Mouse (Mus musculus): ENCODE results near the gene Bpgm.

The Bpgm gene

DNA sequence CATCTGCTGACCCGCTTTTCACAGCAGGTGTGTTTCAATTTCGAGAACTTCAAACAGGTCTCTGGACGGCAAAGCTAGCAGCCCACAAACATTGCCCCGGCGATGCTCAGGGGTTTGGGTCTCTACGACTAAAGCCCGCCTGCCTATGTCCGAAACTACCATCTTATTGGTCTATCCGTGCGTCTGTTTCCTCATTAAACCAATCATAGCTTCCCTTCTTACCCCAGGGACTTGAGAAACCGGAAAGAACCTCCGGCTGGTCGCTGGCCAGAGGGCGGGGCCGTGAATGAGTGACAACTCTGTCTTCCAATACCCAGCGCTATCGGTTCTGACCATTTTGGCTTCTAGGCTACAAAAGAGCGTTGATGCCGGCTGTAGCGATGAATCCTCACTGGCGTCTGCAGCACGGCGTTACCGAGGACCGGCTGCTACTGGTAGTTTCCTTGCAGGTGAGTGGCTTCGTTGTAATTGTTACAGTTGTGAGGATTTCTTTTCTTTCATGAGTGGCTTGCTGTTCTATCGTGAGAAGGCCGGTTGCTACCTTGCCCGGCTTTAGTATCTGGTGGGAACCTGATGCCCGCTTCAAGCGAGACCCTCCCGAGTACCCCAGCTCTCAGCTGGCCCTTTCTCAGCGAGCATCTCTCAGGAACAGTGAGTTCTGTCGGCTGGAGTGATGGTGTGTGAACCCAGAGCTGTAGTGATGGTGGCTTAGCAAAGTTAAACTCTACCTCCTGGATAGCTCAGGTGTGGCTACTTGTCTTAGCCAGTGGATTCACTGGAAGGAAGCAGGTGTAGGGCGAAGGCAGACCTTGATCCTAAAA lies at the start of gene Bpgm:
Bpgm (plus strand) TSS at position 234 of the 821 bp plus-strand sequence.
- peak; percentile 97 for DNase-seq (ENCODE audit: low read depth, low spot score)

GRCm38 (mm10) chr6:34439006-34439405 lies 37.0 kb upstream of the Bpgm start:
- DNase-seq (ENCODE audit: low read depth, low spot score), result no peak

- DNase-seq (ENCODE audit: low read depth, low spot score), result no peak
These were observed 34.3 kb upstream of the Bpgm start for GRCm38 (mm10) chr6:34441556-34442257.

DNA sequence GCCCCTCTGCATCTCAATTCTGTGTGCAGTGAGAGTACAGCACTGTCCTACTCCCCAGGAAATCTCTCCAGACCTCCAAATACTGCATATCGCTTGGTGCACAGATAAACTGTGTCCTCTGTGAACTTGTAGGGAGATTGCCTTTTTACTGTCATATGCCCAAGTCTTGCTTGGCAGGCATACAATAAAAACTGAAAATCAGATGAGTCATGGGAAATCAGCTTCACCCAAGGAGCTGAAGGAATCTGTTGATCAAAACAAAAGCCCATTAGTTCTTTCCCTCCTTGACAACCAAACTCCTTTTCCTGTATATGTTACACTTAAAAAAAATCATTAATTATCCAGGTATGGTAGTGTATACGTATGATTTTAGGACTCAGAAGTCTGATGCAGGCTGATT lies 32.2 kb upstream of the Bpgm start:
- DNase-seq (ENCODE audit: low read depth, low spot score), result no peak

GRCm38 (mm10) chr6:34447961-34448360 lies 28.0 kb upstream of the Bpgm start:
- peak; percentile 55 for DNase-seq (ENCODE audit: low read depth, low spot score)

GRCm38 (mm10) chr6:34448696-34449095 lies 27.3 kb upstream of the Bpgm start:
- no peak for DNase-seq (ENCODE audit: low read depth, low spot score)

DNA sequence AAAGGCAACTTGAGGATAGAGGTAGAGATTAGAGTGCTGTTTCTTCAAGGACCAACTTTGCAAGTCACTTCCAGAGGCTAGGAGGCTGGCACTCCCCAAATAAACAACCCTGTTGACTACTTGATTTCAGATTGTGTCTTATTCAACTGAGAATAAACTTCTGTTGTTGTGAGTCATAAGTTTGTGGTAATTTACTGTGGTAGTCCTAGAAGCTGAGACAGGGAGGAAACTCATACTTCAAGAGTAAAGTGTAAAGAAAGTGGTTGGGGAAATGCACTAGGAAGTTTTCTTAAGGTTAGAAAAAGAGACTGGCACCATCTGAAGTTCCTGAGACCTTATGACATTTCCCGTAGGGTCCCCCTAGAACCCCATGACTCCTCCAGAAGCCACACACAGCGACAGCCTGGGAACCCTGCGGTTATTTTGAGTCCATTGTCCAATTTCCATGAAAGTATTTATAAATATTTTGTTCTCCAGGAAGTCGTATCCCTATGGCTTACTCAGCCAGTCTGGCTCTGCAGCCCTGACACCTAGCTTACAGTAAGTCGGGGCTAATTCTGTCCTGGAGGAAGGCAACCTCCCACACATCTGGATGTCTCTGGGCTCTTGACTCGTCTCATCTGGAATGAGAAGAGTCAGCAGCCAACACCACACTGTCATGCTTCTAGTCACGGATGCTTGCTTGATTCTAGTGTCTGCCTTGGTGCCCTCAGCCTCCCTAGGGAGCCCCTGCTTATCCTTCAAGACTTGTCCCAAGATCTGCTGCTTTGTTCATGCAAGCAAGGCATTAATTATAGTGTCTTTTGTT lies 22.8 kb upstream of the Bpgm start:
- no peak for DNase-seq (ENCODE audit: low read depth, low spot score)

DNA sequence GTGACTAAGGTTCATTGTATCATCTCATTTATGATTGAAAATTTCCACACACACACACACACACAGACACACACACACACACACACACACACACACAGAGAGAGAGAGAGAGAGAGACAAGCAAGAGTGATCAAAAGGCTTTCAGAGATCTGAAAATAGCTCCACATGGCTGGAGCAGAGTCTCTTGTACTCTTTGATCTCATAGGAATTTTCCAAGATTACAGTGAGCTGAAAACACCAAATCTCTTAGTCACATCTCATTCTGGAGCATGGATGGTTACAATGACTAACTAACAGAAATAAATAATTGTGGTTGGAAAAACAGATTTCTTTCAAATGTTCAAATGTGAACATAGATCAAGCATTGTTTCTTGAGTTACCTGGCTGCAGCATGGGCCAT lies 16.6 kb upstream of the Bpgm start:
- DNase-seq (ENCODE audit: low read depth, low spot score), result no peak

DNA sequence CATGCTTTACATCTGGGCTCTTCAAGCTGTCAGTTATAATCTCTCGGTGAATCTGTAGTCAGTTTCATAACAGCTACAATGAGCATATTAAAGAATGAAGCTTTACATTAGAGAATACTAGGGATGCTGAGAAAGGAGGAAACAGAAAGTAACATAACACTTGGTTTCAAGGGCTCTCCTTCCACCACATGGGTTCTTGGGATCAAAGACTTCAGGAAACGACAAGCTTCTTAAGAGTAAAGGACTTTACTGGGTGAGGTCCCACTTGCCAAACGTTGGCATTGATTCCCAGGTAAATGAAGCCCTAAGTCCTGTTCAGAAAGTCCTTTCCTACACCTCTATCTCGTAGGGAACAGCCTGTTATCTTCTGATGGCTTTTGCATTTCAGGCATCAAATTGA lies 15.4 kb upstream of the Bpgm start:
- DNase-seq (ENCODE audit: low read depth, low spot score), result no peak

GRCm38 (mm10) chr6:34463582-34463981 lies 12.4 kb upstream of the Bpgm start:
- DNase-seq (ENCODE audit: low read depth, low spot score), result no peak

DNA sequence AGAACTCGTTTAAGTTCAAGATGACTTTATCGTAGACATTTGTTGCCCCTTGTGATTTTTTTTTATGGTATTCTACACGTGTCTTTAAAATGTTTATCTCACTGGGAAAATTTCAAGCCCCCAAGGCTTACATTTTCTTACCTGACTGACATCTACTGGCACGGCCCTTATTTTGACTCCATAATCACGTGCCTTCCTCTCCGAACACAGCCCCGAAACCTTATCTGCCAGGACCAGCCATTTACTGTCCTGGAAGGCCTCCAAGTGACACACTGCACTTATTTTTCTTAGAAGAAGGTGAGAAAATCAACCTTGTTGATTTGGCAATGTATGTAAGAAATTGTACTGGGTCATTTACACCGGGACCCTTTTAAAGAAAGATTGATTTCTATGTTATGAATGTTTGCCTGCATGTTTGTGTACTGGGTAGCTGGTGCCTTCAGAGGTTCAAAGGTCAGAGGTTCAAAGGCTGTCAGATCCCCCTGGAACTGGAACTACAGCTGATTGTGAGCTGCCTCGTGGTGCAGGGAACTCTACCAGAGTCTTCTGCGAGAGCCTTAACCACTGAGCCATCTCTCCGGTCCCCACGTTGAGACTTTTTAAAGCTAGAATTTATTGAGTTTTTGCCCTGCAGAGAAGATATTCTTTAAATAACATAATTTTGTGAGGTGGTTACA lies 4.4 kb upstream of the Bpgm start:
- no peak for DNase-seq (ENCODE audit: low read depth, low spot score)

DNA sequence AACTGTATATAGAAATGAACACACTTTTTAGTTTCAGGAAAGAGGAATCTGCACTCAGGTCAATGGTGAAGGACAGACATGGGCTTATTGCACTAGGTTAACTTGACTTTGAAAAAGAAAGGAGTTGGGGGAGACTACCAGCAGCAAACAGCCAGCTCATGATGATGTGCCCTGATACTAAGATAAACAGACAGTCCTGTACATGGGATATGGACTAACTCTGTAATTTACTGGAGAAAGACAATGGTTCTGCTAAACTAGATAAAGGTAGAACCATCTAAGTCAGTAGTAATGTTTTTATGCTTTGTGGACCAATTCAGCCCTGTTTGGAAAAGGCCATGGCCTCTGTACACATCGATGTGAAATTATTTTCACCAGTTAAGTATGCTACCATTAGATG lies 2.7 kb upstream of the Bpgm start:
- no peak for DNase-seq (ENCODE audit: low read depth, low spot score)

DNA sequence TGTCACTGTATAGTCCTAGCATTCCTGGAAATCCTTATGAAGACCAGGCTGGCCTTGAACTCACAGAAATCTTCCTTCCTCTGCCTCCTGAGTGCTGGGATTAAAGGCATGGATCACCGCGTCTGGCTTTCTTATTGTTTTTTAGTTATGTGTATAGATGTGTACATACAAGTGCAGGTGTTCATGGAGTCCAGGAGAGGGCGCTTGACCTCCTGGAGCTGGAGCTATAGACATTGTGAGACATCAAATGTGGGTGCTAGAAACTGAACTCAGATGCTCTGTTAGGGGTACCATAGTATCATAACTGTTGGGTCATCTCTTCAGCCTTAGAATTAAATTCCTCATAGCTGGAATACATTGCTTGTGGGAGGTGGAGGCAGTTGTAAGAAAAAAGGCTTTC lies 2.0 kb upstream of the Bpgm start:
- no peak for DNase-seq (ENCODE audit: low read depth, low spot score)

GRCm38 (mm10) chr6:34475391-34475790 lies 616 bp upstream of the Bpgm start:
- DNase-seq (ENCODE audit: low read depth, low spot score), result no peak

DNA sequence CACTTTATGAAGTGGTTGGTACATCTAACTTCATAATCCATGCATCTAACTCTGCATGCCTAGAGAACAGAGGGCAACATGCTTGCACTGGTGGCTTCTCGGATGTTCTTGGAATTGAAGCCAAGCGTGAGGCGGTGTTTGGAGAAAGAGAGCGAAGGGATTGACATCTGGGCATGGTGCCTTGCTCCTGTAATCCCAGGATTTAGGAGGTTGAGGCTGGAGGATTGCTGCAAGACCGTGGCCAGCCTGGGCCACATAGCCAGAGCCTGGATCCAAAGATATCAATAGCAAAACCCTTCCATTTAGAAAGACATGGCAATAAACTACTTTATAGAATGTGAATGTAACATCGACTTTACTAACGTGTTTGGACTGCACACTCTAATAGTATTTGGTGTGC lies 2.0 kb downstream of the Bpgm start:
- no peak for DNase-seq (ENCODE audit: low read depth, low spot score)

DNA sequence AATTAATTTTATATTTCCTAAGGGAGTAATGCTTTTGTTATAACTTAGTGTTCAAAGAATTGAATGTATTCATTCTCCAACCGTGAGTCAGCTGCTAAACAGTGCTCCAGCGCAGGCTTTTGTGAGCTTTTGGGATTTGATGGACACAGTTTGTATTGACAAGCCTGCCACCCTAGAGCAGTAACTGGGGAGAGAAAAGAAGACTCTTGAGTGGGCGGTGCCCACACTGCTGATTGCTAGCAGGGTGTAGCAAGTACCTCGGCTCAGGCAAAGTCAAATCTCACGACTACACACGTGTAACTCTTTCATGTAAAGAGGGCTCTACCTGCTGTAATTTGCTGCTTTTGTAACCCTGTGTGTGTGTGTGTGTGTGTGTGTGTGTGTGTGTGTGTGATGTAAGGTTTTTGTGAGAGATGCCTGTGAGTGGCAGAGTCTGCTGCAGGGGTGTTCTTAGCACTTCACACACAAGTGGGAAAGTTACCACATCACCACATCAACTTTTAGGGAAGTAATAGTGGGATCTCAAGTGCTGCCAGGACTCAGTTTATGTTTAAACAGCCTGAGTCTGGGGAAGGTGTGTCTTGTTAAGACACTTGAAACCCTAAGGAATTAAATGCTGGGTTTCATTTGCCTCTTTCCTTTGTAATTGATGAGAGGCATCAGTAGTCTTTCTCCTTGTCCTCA lies 2.8 kb downstream of the Bpgm start:
- no peak for DNase-seq (ENCODE audit: low read depth, low spot score)

GRCm38 (mm10) chr6:34479531-34479930 lies 3.5 kb downstream of the Bpgm start:
- no peak for DNase-seq (ENCODE audit: low read depth, low spot score)

- DNase-seq (ENCODE audit: low read depth, low spot score), result no peak
These were observed 4.7 kb downstream of the Bpgm start for GRCm38 (mm10) chr6:34480749-34481148.

- no peak for DNase-seq (ENCODE audit: low read depth, low spot score)
These were observed 5.3 kb downstream of the Bpgm start for GRCm38 (mm10) chr6:34481349-34481748.

- DNase-seq (ENCODE audit: low read depth, low spot score), result no peak
These were observed 6.8 kb downstream of the Bpgm start for GRCm38 (mm10) chr6:34482842-34483241.

GRCm38 (mm10) chr6:34483390-34483789 lies 7.4 kb downstream of the Bpgm start:
- no peak for DNase-seq (ENCODE audit: low read depth, low spot score)
